Mouse (Mus musculus) bone marrow, adult 2 months (tissue): ENCODE data around the gene Dmpk.

Source experiments
- CTCF ChIP-seq: fragments of 200-500 bp; IDR thresholded peaks from 2 replicates; pipeline ENCODE4 v1.5.1; 2011; ENCODE audit warnings: low read length, control low read depth; ENCODE audit not compliant: control insufficient read depth, insufficient read depth
- POLR2A ChIP-seq: fragments of 200-500 bp; IDR thresholded peaks from 2 replicates; pipeline ENCODE4 v1.6.1; 2011; ENCODE audit warnings: low read depth, mild to moderate bottlenecking, control low read depth, low read length, borderline replicate concordance; ENCODE audit not compliant: control insufficient read depth

DNA sequence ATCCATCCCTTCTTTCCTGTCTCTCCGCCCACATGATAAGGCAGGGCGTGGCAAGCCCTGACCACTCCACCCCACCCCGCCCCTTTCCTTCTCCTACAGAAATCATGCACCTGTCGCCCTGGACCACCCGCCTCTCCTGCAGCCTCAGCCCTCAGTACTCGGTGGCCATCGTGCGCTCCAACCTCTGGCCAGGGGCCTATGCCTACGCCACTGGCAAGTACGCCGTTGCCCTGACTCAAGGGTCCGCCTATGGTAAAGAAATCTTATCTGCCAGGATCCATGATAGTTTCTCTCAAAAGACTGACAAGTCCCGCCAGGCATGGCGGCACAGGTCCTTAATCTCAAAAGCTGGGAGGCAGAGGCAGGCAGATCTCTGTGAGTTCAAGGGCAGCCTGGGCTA, 15.7 kb upstream of the Dmpk start:
- TF ChIP-seq CTCF, result no peak
- TF ChIP-seq POLR2A, result no peak
